Comparison of ENCODE assay signal across 9 mouse cellular contexts in genomic region chr4:134851876-134852275, GRCm38 (mm10). TPM values are rescaled to one million over a fixed set of nuclear protein-coding genes. Genes with fewer than 3 reads are reported as not detected.
A peak's percentile ranks its signal among the peaks of the same experiment; 100 is the strongest.
DNase-seq lines count a peak whose midpoint lies in the region; ATAC-seq lines count a peak whose summit lies in the region.
"Had no signal": no experiment of that assay in that cellular context is flagged by ENCODE, and none has a peak within 500 bp of the region (broad histone marks: within the 10 kb centered on the region; RNA-seq: fewer than 3 reads in every experiment).

No protein-coding gene starts in this region.

- H3K4me3 ChIP-seq in hindbrain, embryonic 10.5 days, result peak overlapping the region; percentile 95
- H3K4me3 ChIP-seq in midbrain, embryonic 10.5 days, result peak overlapping the region; percentile 89

- peak; percentile 7 to 18 for DNase-seq in frontal cortex, postnatal 36 days (ENCODE audit: low spot score in 2 of 2)
- DNase-seq in thymus, postnatal 14 days, result peak; percentile 6
- DNase-seq in thymus, postnatal 25 days, result no peak
- DNase-seq in hindbrain, embryonic 10.5 days (ENCODE audit: low spot score), result no peak
- DNase-seq in midbrain, embryonic 10.5 days (ENCODE audit: low spot score), result no peak
- DNase-seq in right cerebral cortex, postnatal 25 days, result no peak
- no peak for DNase-seq in urinary bladder, postnatal 4 days (ENCODE audit: low spot score in 2 of 2)

- WGBS in hindbrain, embryonic 10.5 days, result 17% methylated on average over 14 of the region's 14 CpGs
- 18% methylated on average over 14 of the region's 14 CpGs for WGBS in midbrain, embryonic 10.5 days

- peaks cover 22% of the 10 kb centered on the region for H3K27me3 ChIP-seq in hindbrain, embryonic 10.5 days (ENCODE audit: insufficient read depth, poor library complexity, severe bottlenecking)
- peaks cover 24% of the 10 kb centered on the region for H3K27me3 ChIP-seq in midbrain, embryonic 10.5 days (ENCODE audit: low read depth, poor library complexity, severe bottlenecking)
- H3K27me3 ChIP-seq: Patski had no signal

- no peaks in the 10 kb centered on the region for H3K9me3 ChIP-seq in hindbrain, embryonic 10.5 days
- H3K9me3 ChIP-seq in midbrain, embryonic 10.5 days (replicated peaks), result no peaks in the 10 kb centered on the region

- H3K36me3 ChIP-seq in hindbrain, embryonic 10.5 days, result peaks cover 3% of the 10 kb centered on the region; the same call in 1 of the 2 replicates
- no peaks in the 10 kb centered on the region for H3K36me3 ChIP-seq in midbrain, embryonic 10.5 days

- peaks cover 38% of the 10 kb centered on the region for H3K4me1 ChIP-seq in hindbrain, embryonic 10.5 days (replicated peaks)
- peaks cover 25% of the 10 kb centered on the region for H3K4me1 ChIP-seq in midbrain, embryonic 10.5 days

- H3K27ac ChIP-seq in hindbrain, embryonic 10.5 days, result peak overlapping the region; percentile 99; the same call in 1 of the 2 replicates
- no peak overlapping the region for H3K27ac ChIP-seq in midbrain, embryonic 10.5 days (replicated peaks)

- ATAC-seq in frontal cortex, adult (ENCODE audit: low TSS enrichment), result no peak
- ATAC-seq: Patski had no signal

RNA-seq across cellular contexts. Expression of gene Maco1, which starts 1.3 kb away (rescaled TPM):
- polyA plus RNA-seq in hindbrain, embryonic 10.5 days (2016; fragmentation: Nextera tagmentation; extraction: Ambion mirVana), result 39.2 and 48.2 TPM in 2 replicates
- 36.8 and 41.3 TPM in 2 replicates for polyA plus RNA-seq in midbrain, embryonic 10.5 days (2016; fragmentation: Nextera tagmentation; extraction: Ambion mirVana)

RNA-seq across cellular contexts. Expression of gene Rhd, which starts 12.5 kb away (rescaled TPM):
- polyA plus RNA-seq in hindbrain, embryonic 10.5 days (2016; fragmentation: Nextera tagmentation; extraction: Ambion mirVana), result 11.2 and 12.5 TPM in 2 replicates
- polyA plus RNA-seq in midbrain, embryonic 10.5 days (2016; fragmentation: Nextera tagmentation; extraction: Ambion mirVana), result 9.6 and 12.9 TPM in 2 replicates

Comparison
In these comparisons a context has a peak if more than half of its experiments do, and no peak if none do; other contexts are left out.
1. DNase-seq: peak in frontal cortex, postnatal 36 days (2 of 2) and thymus, postnatal 14 days (single experiment); none in thymus, postnatal 25 days (single experiment), hindbrain, embryonic 10.5 days (single experiment), midbrain, embryonic 10.5 days (single experiment), right cerebral cortex, postnatal 25 days (single experiment) and urinary bladder, postnatal 4 days (0 of 2).